Mouse (Mus musculus) liver, adult 2 months (tissue): ENCODE results near the gene Lrrc23.
A peak's percentile ranks its signal among the peaks of the same experiment; 100 is the strongest.

Experiments
- CTCF ChIP-seq: fragments of 200-500 bp; IDR thresholded peaks from 2 replicates; pipeline ENCODE4 v1.5.1; 2011; ENCODE audit warnings: low read depth, low read length, control low read depth
- POLR2A ChIP-seq: fragments of 200-500 bp; IDR thresholded peaks from 2 replicates; pipeline ENCODE4 v1.6.1; 2011; ENCODE audit warnings: low read length, control low read depth; ENCODE audit not compliant: insufficient read depth; ENCODE audit errors: extremely low read depth

GRCm38 (mm10) chr6:124759259-124759658, 20.3 kb downstream of the Lrrc23 start:
- TF ChIP-seq POLR2A (no peak), CTCF (peak; percentile 96)
